Mouse (Mus musculus) gonadal fat pad, adult 2 months (tissue): ENCODE measurements around the gene Bspry. TPM values are rescaled to one million over a fixed set of nuclear protein-coding genes. Genes with fewer than 3 reads are reported as not detected.

Source experiments
- DNase-seq: peaks from one replicate; pipeline ENCODE4 v3.0.0-alpha.2; 2012; ENCODE audit warnings: low read depth
- polyA plus RNA-seq: library from polyadenylated mRNA; depleted of rRNA; stranded (reverse); fragments of >200 nt; gene quantifications from 2 replicates; pipeline ENCODE4 v1.2.3, GENCODE M21; 2012

The Bspry gene
- polyA plus RNA-seq, 1 experiment = 103 TPM

DNA sequence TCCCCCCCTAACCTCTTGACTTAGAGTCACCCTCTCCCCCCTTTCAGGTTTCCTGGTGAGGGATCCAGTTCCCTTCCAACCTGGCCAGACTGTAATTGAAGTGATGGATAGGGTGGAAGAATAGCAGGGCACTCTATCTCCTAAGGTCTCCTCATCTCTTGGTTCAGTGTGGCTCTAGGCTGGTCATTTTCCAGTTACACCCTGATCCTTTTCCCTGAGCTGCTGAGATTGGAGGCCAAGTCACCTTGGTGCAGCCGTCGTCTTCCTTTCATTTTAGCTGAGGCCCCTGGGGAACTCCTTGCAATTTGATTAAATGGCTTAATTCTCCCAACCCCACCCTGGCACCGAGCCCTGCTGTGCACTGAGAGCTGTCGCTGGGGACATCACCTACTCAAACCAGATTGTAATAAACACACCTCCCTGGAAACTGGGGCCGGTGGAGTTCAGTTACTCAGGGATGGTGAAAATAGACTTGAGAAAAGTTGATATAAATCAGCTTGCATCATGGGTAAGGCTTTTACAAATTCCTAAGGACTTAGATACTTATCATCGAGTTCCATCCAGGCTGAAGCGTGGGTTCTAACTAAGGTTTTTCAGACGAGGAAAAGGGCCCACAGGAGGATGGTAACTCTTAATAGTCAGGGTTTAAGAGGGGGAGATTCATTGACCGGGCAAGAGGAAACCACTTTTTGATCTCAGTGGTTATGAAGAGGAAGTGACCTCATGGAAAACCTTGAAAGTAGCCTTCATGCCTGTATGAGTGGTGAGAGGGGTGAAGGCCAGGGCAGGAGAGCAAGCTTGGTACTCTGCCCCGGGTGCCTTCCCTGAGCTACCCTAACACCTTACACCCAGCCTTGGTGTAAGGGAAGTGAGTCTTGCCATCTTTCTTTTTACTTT is 1.1 kb downstream of the Bspry start:
- DNase-seq = no peak

DNA sequence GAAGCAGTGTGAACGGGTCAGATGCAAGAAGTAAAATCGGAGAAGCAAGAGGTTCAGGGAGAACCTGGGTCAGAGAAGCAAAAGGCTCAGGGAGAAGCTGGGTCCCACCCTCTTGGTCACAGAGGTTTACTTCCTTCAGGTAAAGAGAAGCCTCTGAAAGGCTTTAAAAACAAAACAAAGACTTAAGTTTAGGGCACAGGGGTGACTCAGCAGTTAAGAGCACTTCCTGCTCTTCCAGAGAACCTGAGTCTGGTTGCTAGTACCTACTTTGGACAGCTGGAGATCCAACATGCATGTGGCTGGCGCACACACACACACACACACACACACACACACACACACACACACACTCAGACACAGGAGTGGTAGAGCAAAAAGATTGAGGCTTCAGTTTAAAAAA is 5.1 kb downstream of the Bspry start:
- DNase-seq = no peak

DNA sequence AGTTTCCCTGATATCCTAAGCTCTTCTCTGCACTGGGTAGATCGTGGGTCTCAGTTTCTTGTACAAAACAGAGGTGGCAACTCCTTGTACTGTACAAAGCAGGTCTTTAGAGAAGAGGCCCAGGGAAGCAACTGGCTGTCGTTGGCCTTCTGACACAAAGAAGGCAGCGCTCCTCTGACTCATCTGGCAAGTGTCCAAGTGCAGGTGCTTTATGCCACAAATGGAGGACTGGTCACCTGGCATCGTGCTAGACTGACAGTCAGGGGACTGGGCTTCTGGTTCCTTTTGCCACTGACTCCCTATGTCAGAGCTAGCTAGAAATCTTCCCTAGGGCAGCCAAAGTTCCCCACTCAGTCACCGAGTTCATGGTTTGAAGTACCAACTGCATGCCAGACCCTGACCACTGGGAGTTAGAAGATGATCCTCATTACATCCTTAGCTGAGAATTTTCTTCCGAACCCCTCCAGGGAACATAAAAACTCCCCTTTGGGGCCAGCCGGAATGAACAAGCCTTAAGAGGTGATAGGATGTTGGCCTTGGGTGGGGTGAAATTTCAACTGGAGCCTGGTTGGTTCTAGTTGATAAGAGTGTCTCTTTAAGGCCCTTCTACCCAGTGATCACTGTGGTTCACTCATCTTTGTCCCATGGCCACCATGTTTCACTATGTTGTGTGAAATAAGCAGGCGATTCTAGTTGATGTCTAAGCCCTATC is 5.8 kb downstream of the Bspry start:
- DNase-seq = no peak

DNA sequence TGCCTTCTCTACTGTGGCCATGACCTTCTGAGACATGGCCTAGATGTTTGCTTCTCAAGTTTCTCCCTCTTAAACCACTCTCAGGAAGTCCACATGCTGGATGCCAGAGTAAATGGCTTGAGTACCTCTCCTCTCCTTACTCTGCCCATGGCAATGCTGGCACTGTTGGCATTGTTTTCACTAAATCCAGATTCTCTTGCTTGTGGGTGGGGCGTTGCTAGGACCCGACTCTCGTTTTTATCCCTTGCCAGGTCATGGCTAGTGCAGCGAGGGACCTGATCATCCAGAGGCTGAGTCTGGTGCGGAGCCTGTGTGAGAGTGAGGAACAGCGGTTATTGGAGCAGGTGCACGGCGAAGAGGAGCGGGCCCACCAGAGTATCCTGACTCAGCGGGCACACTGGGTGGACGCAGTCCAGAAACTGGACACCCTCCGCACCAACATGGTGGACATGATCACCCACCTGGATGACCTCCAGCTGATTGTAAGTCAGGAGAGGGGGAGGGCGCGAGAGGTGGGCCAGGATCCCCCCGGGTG is 6.4 kb downstream of the Bspry start:
- DNase-seq = no peak

DNA sequence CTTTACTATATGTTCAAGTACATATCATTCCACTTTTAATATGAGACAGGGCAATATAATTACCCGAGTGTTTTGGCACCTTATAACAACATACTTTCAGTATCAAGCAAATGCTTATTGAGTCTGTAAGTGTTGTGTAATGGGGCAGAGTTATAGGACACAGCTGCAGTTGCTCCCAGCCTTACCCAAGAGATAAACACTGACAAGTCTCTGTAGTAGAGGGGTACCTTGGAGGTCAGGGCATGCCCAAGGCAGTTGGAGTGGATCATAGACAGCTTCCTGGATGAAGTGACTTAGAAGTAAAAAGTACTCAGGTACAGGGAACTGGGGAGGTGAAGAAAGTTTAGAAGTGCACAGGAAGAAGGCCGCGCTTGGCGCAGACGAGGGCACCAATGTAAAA is 7.3 kb downstream of the Bspry start:
- DNase-seq = no peak

DNA sequence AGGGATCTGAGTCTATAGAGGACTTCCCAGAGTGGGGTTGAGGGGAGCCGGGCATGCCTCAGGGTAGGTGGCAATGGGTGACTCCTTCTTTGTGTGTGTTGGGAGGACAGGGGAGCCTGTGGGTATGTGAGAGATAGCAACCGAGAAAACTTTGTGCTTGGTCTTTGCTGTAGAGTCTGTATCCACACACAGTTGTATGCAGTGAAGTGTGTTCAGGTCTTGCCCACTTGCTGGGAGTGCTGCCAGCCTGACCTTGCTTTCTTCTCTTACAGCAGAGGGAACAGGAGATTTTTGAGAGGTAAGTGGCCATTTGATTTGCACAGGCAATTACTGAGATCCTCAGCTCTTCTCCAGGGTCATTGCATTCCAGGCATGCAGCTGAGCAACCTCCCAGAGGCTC is 8.1 kb downstream of the Bspry start:
- no peak for DNase-seq

DNA sequence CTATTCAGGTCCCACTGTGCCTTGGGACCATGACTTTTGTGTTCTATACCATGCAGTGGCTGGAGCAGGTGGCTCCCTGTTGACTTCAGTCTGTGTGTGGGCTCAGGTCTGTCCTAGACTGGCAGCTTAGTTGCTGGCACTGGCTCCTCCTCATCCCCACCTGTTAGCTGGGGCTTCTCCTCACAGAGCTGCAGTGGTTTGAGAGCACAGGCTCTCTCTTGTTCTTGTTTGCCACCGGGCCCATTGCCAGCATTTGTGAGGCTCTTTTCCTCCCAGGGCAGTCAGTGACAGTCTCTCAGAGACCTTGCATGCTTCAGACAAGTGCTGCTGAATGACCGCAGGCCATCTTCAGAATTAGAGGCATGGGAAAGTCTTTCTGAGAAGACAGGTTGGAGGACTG is 12.8 kb downstream of the Bspry start:
- no peak for DNase-seq

DNA sequence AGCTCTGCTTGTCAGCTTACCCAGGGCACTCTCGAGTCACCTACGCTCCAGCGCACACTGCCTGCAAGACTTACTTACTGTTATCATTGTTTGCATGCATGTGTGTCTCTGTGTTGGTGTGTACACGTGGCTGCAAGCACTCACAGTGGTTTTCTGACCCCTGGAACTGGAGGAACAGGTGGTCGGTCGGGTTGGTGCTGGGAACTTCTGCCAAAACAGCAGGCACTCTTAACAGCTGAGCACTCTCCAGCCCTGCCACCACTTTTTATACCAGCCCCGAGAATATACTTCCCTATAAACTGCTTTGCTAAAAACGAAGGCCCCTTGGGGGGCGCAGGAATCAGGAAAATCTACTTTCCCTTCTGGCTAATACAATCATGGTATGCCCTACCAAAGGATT is 14.4 kb downstream of the Bspry start:
- no peak for DNase-seq

DNA sequence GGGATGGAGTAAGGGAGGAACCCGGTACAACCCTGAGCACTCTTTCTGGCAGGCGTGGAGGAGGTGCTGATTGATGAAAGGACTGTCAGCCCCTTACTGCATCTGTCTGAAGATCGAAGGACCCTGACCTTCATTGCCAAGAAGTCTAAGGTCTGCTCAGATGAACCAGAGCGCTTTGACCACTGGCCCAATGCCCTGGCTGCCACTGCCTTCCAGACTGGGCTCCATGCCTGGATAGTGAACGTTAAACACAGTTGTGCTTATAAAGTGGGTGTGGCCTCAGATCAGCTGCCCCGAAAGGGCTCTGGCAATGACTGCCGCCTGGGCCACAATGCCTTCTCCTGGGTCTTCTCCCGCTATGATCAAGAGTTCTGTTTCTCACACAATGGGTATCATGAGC is 16.1 kb downstream of the Bspry start:
- no peak for DNase-seq

DNA sequence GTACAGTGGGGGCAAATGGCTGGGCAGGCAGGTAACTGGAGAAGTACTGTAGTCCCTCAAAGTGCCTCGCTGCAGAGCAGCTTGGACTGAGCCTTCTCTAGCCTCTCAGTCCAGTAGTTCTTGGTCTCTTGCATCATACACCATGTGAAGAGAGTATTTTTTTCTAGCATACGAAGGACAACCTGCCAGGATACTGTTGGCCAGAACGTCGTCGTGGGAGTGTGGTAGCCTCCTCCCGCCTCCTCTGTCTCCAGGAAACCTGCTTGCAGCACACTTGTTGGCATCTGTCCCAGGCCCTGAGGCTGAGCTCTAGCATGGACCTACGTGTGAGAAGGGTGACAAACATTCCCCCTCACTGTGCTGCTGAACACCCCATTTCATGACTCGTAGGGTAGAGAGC is 17.0 kb downstream of the Bspry start:
- DNase-seq = peak; percentile 82

DNA sequence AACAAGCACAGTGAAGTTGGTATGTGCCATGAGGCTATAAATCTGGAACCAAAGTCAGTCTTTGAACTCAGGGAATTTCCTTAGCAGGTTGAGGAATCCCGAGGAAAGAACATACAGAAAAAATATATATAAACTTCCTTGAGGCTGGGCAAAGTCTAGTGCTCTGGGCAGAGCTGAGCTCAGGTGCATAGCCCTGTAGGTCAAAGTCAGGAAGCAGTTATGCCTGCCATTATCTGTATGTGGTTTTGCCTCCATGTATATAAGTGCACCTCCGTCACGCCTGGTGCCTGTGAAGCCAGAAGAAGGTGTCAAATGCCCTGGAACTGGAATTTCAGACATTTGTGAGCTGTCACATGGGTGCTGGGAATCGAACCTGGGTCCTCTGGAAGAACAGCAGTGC is 20.9 kb downstream of the Bspry start:
- DNase-seq = no peak

DNA sequence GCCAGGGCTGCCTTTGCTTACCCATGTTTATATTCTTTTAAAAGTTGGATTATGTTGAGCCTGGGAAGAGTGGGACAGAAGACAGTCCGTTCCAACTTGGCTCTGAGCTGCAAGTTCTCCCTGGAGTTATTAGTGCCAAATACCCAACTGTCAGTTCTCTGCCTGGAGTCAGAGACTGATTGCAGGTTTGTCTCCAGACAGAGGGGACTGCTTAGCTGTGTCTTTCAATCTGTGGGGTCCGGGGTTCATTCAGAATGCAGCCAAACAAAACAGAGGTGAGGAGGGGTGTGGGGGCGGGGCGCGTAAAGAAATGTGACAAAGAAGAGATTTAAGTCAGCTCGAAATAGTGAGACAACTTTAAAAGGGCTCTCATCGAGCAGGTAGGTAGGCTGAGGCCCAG is 21.7 kb downstream of the Bspry start:
- DNase-seq = no peak

DNA sequence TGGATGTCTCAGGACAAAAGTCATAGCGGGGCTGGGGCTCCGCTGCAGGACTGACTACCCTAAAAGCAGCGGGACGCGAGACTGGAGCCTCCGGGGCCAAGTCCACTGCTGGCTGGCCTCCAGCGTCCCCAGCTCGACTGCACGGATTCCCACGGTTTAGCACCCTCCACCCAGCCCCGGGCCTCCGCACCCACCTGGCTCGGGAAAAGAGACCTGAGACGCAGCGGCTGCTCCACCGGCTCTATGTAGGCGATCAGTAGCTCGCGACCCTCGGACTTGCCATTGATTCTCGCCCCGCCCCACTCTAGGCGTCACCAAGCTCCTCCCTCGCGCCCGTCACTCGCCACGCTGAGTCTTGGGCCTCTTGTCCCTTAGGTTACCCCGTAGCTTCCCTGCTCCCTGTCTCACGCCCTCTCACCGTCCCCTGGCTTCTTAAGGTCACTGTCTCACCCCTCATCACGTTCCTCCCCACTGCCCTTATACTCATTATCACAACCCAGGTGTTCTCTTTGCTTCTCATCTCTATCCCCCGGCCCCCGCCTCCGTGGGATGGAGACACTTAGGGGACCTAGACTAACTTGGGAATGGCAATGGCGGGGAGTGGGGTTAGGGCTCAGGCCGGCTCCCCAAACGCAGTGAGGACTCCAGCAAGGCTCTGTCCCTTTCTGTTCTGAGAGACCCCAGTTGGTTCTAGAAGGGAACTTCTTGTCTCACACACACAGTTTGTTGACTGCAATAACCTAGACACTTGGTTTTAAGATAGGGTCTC is 22.3 kb downstream of the Bspry start:
- no peak for DNase-seq

DNA sequence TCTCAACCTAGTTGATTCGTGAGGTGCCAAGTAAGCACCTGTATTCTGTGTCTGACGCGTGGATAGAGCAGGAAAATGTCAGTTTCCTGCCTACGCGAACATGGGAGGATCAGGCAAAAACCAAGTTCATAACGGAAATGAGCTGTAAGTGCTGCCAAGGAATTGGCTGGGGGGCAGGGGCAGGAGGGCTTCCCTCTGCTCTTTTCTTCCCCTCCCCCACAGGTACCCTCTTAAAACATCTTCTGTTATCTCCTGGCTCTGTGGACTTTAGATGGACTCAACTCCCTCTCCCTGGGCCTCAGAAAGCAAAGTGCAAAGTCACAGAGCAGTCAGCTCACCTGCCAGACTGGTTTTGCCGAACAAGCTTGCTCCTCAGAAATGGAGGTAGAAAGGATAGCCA is 23.1 kb downstream of the Bspry start:
- DNase-seq = no peak

DNA sequence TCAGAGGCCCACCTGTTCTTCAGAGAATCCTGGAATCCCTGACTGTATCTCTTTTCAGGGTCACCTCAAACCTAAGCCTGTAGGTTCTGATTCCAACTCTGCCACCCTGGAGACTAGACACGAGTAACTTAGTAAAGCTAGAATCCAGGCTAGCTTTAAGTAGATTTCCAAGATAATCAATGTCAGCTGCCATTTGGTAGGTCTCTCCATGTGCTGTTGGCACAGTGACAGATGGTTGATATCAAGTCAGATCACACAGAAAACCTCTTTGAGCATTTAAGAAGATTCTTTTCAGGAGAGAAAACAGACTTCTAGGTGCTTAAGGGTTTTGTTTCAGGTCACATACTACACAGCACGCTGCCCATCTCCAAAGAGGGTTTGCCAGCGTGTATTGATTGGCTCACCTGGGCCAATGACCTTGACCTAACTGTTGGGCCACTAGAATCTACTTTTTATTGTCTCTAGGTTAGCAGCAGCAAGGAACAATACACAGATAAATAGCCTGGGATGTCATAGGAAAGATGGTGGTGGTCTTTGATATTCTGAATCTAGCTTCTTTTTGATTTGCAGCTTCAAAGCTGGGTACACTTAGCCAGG is 23.6 kb downstream of the Bspry start, which contains the start of gene Hdhd3:
Gene Hdhd3, minus strand, starts transcription at position 94 of the 597 bp plus-strand sequence.
- no peak for DNase-seq

DNA sequence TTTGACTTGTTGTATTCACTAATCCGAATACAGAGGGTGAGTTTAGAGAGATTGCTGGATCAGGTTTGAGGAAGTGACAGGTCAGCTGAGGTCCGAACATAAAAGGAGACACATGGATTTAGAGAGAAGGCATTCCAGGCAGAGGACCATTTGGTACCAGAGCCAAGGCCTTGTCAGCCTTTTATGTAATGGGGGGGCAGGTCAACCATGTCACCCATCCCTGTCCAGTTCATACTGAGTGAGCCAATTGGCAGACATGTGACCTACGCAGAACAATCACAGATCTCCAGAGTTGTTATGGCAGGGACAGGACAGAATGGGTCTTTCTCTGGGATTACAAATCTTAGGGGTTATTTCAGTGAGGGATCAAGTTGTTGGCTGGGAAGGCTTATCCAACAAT is 26.1 kb downstream of the Bspry start:
- DNase-seq = no peak

DNA sequence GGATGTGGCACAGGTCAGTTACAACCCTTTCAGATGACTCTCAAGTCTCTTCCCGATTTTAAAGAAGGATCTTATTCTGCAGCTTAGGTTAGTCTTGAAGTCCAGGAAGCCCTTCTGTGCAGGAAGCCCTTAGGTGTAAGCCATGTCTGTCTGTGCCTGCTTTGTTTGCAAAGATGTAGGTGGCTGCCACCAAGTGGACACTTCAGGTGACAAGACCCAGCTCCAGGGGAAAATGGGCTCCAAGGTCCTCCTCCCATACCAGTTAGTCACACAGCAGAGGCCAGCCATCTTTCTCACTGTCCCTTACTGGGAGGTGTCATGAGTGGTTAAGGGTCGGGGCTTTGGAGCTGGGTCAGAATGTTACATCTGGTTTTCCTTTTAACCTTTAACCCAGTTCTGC is 26.9 kb downstream of the Bspry start:
- no peak for DNase-seq

DNA sequence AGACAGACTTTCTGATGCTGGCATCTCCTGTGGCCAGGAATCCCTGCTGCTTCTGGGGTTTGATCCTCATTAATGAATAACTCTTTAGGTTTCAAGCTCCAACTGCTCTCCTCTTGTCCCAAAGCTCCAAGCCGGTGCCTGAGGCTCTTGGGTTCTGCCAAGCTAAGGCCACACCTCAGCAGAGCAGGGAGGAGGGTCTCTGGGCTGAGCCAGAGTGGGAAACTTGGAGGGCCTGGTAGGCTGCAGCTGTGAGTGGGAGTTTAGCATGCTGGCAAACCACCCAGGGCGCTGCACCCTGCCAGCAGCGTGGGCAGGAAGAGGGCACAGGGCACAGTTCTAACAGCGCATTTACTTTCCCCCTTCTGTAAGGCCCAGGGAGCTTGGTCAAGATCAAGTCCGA is 29.0 kb downstream of the Bspry start:
- no peak for DNase-seq

DNA sequence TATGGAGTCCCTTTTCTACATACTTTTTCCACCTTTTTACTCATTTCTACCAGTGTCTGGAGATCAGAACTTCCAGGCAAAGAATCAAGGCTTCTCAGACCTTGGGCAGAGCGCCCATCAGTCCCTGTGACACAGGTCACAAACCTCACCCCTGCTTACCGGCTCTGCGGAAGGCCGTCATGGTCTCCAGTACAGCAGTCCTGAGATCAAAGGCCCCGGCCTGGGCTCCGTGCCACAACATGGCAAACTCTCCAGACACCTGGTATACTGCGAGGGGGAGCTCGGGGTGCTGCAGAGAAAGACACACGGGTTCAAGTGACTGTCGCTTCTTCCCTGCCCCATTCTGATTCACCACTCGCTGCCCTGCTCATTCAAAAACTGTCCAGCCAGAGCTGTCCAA is 30.1 kb downstream of the Bspry start:
- DNase-seq = no peak

DNA sequence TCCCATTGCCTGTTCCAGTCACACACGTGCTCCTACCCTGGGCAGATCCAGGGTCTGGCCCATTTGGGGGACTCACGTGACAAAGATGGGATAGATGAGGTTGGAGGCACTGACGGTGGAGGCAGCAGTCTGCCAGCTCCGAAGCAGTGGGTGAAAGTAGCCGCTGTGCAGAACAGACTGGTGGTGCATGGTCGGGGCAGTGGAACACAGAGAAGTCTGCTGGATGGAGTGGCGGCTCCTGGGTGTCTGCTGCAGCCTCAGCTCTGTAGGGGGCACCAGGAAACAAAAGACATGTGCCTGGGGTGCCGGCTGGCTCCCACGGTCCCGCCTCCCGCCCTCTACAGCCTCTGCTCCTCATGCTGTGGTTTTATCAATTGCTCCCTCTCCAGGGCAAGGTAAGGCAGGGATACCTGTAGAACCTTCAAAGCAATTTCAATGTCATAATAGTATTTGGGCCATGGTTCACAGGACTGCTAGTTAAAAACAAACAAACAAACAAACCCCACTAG is 34.2 kb downstream of the Bspry start:
- no peak for DNase-seq

DNA sequence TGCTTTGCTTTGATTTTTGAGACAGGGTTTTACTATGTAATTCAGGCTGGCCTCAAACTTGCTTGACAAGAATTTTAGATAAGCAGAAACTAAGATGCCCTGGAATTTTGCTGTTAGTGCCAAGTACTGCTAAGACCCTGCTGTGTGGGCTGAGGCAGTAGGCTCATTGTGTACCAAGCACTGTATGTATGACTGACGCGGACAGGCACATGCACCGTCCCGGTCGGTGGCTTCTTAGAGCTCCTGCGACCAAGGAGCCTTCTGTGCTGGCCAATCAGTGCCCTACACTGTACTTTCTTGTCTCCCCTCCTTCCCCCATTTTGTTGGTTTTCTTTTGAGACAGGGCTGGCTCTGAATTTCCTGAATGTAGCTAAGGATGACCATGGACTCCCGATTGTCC is 35.1 kb downstream of the Bspry start:
- no peak for DNase-seq

DNA sequence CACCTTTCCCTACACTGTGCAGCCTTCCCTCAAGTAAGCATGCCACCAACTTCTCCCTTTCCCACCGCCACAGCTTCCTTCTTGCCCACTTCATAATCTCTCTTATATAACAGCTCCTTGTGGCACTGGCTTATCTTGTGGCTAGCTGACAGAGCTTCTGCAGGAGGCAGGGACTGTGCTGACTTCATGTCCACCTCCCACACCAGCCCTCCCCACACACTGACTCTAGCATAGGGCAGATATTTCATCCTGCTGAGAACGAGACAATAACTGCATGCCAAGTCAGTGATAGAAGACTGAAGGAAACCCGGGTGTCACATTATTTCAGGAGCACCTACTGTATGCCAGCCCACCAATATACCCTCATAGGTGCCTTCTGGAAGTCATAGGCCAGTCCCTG is 35.6 kb downstream of the Bspry start:
- no peak for DNase-seq
